Mouse (Mus musculus) thymus, adult 2 months (tissue): ENCODE results near the gene Ppm1m.

Source experiments
- CTCF ChIP-seq: fragments of 200-500 bp; IDR thresholded peaks from 2 replicates; pipeline ENCODE4 v1.5.1; 2012; ENCODE audit warnings: mild to moderate bottlenecking, control low read depth, low read length, moderate library complexity, borderline replicate concordance; ENCODE audit not compliant: control insufficient read depth, poor library complexity, insufficient read depth; ENCODE audit errors: extremely low read depth
- POLR2A ChIP-seq: fragments of 200-500 bp; IDR thresholded peaks from 2 replicates; pipeline ENCODE4 v1.6.1; 2012; ENCODE audit warnings: mild to moderate bottlenecking, low read length, control low read depth, moderate library complexity; ENCODE audit not compliant: control insufficient read depth, poor library complexity, insufficient read depth; ENCODE audit errors: extremely low read depth

- TF ChIP-seq POLR2A (no peak), CTCF (no peak)
Measured at GRCm38 (mm10) chr9:106208181-106208580, 8.6 kb upstream of the Ppm1m start.
